Mouse (Mus musculus) retina, embryonic 14.5 days (tissue): Measurements from ENCODE around the gene Timm8a1.

ENCODE experiments used
- DNase-seq: peaks from one replicate; pipeline ENCODE4 v3.0.0-alpha.2; 2015; ENCODE audit warnings: low spot score

Gene Timm8a1

GRCm38 (mm10) chrX:134525260-134525659, 16.4 kb downstream of the Timm8a1 start:
- no peak for DNase-seq

DNA sequence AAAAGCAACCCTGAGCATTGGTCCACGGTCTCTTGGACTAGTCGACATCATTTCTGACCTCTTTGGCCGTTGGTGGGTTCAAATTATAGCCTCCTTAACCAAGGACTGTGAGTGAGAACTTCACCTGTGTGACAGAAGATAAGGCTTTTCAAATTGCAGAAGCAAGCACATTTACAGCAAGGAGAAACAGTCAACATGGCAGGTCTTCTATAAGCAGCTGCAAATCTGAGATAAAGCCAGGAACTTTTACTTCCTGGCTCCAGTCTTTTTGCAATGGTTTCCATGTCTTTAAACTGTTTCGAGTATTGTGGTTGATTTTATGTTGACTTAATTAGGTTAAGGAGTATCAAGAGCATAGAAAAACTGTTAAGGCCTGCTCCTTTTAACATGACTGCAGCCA, 17.9 kb downstream of the Timm8a1 start:
- DNase-seq, result no peak

DNA sequence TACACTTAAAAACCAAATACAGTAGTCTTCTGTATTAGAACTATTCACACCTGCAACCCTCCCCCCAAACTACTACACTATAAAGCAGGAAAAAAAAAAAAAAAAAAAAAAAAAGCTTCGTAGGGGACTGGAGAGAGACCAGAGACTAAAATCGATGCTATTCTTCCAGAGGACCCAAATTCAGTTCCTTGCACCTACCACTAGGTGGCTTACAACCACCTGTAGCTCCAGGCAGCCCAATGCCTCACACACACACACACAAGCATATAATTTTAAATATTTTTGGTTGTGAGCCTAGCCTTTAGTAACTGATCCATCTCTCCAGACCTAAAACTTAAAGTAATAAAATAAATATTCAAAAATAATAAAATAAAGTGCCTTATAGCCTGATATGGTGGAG, 32.2 kb downstream of the Timm8a1 start:
- peak; percentile 21 for DNase-seq

DNA sequence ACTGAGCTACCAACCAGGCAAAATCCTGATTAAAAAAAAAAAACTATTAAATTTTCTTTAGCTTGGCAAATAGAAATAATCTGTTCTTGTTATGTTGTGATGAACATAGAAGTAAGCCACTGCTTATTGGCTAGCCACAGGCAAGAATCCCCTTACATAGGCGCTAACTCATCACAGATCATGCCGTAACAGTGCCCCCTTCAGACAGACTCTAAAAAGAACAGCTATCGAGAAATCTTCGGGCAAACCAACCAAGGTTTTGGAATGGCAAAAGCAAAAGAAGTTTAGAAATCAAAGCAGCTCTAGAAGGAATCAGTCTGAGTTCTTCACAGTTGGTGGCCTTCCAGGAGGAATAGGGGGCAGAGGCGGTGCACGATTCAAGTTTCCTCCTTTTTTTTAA, 33.7 kb downstream of the Timm8a1 start:
- DNase-seq, result no peak

GRCm38 (mm10) chrX:134500651-134501050, 41.0 kb downstream of the Timm8a1 start:
- no peak for DNase-seq
